Mouse (Mus musculus) layer of hippocampus, adult 6 months (tissue): Measurements from ENCODE around the gene Creb3l2. TPM values are rescaled to one million over a fixed set of nuclear protein-coding genes. Genes with fewer than 3 reads are reported as not detected.

Source experiments
- long read RNA-seq, 2 experiments: library from polyadenylated mRNA; unstranded; transcript quantifications; one replicate each; pipeline ENCODE4 v2.0.0; 2019 to 2020
- polyA plus RNA-seq: library from polyadenylated mRNA; unstranded; fragments of <200 nt; fragmentation: Nextera tagmentation; gene quantifications from 2 replicates; pipeline ENCODE4 v1.2.3, GENCODE M21; 2021

The Creb3l2 gene
- 3.4 and 4.1 TPM in 2 replicates for polyA plus RNA-seq
- long read RNA-seq, experiment 1, full-length matches to known transcripts = 1 of 9 reads
- long read RNA-seq, experiment 1, partial matches to known transcripts = 4 of 9 reads
- long read RNA-seq, experiment 1, other reads (novel, unspliced or antisense) = 4 of 9 reads
- long read RNA-seq, experiment 2, full-length matches to known transcripts = 5 of 8 reads
- long read RNA-seq, experiment 2, partial matches to known transcripts = 0 of 8 reads
- long read RNA-seq, experiment 2, other reads (novel, unspliced or antisense) = 3 of 8 reads

GRCm38 (mm10) chr6:37442041-37442667, at the start of gene Creb3l2:
TSS of gene Creb3l2 (minus strand) at chr6:37442146.

GRCm38 (mm10) chr6:37299562-37300390, 142.2 kb downstream of the Creb3l2 start, which contains the start of gene Dgki:
TSS of gene Dgki (minus strand) at chr6:37300184.

Other genes starting within 250 kb of the Creb3l2 start
- 6.7 and 7.3 TPM in 2 replicates for gene Dgki, start 142.0 kb downstream of the Creb3l2 start, polyA plus RNA-seq
- gene Akr1d1, start 88.0 kb upstream of the Creb3l2 start, polyA plus RNA-seq = not detected in 2 replicates